Mouse (Mus musculus) CD4-positive naive resting alpha-beta T cell, adult 76 days (primary cell): ENCODE measurements around the gene Ptger2. TPM values are rescaled to one million over a fixed set of nuclear protein-coding genes. Genes with fewer than 3 reads are reported as not detected.

Experiments used
- total RNA-seq: library from RNA; stranded (reverse); gene quantifications from one replicate; pipeline ENCODE4 v1.2.4, GENCODE M21; 2023

The Ptger2 gene
- 1.8 TPM for total RNA-seq

GRCm38 (mm10) chr14:44987674-44988355 is at the start of gene Ptger2:
TSS of gene Ptger2 (plus strand) at chr14:44988195.

Other genes with a start within 250 kb of the Ptger2 start
- not detected for gene Gm8267, start 237.9 kb upstream of the Ptger2 start, total RNA-seq
- gene Ptgdr, start 128.8 kb upstream of the Ptger2 start, total RNA-seq = not detected
- 10.8 TPM for gene Gpr137c, start 231.5 kb downstream of the Ptger2 start, total RNA-seq
- 44.6 TPM for gene Txndc16, start 232.1 kb downstream of the Ptger2 start, total RNA-seq